Mouse (Mus musculus) heart, postnatal 0 days (tissue): Measurements from ENCODE around the gene Vangl1.

ENCODE experiments used
- CTCF ChIP-seq: IDR thresholded peaks from 2 replicates; pipeline ENCODE4 v1.5.1; 2016; ENCODE audit warnings: antibody characterized with exemption, control low read depth, low read depth
- EP300 ChIP-seq: IDR thresholded peaks from 2 replicates; pipeline ENCODE4 v1.6.1; 2016; ENCODE audit warnings: antibody characterized with exemption, low read depth

GRCm38 (mm10) chr3:102108201-102108600, 96.3 kb downstream of the Vangl1 start:
- no peak for TF ChIP-seq CTCF
- TF ChIP-seq EP300, result no peak
